Mouse (Mus musculus): Measurements from ENCODE around the gene 2010111I01Rik.
"Not testable (repeated sequence)": the region's sequence is repeated elsewhere in the genome, so short reads cannot be mapped to it uniquely, and the experiment has no call there.

2010111I01Rik gene

DNA sequence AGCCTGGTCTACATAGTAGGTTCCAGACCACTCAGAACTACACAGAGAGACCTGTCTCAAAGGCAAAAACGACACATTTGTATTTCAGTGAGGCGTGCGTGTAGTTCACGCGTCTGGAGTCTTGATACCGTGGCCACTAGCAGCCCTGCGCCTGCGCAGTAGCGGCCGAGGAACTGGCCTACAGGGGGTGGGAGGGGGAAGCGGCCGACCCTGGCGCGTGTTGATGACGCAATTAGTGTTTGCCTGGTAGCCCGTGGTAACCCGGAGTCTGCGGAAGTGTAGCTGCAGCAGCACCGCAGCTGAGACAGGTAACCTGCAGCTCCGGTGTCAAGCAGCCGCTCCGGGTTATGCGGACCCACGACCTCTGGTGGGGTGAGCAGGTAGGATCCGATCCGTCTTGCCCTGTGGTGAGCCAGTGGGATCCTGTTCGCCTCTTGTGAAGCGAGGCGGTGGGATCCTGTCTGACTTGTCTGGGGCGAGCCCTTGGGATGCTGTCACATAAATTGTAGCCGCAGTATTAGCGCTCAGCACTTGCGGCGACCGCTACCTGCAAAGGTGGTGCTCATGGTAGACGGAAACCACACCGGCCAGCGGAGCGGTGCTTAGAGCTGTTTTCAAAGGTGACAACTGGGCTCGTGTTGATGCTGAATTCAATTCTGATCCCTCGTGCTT lies at the start of gene 2010111I01Rik:
Gene 2010111I01Rik, plus strand, starts transcription at position 254 of the 672 bp plus-strand sequence.
- DNase-seq (ENCODE audit: low spot score) = peak; percentile 83

- DNase-seq (ENCODE audit: low spot score) = no peak
Measured at GRCm38 (mm10) chr13:62916675-62917074, 48.0 kb upstream of the 2010111I01Rik start.

- no peak for DNase-seq (ENCODE audit: low spot score)
Measured at GRCm38 (mm10) chr13:62917416-62918110, 47.1 kb upstream of the 2010111I01Rik start.

GRCm38 (mm10) chr13:62919647-62920341 lies 44.9 kb upstream of the 2010111I01Rik start:
- DNase-seq (ENCODE audit: low spot score) = no peak

- DNase-seq (ENCODE audit: low spot score) = no peak
Measured at GRCm38 (mm10) chr13:62922645-62923044, 42.0 kb upstream of the 2010111I01Rik start.

GRCm38 (mm10) chr13:62923182-62923581 lies 41.5 kb upstream of the 2010111I01Rik start:
- DNase-seq (ENCODE audit: low spot score) = no peak

DNA sequence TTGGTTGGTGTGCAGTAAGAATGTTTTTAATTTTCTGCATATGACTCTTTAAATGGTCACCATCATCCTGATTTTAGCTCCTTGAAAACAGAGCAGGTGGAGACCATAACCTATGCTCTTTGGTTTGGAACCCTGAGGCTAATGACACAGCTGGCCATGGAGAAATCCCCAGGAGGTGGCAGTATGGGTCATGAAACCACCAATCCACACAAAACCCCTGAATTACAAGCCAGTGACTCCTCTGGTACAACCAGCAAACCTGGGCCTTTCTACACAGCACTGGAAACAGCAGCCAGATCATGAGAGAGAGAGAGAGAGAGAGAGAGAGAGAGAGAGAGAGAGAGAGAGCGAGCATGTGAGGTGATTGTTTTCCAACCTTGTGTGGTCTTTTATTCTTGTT lies 38.2 kb upstream of the 2010111I01Rik start:
- DNase-seq (ENCODE audit: low spot score) = peak; percentile 20

- DNase-seq (ENCODE audit: low spot score) = no peak
Measured at GRCm38 (mm10) chr13:62927470-62927869, 37.2 kb upstream of the 2010111I01Rik start.

DNA sequence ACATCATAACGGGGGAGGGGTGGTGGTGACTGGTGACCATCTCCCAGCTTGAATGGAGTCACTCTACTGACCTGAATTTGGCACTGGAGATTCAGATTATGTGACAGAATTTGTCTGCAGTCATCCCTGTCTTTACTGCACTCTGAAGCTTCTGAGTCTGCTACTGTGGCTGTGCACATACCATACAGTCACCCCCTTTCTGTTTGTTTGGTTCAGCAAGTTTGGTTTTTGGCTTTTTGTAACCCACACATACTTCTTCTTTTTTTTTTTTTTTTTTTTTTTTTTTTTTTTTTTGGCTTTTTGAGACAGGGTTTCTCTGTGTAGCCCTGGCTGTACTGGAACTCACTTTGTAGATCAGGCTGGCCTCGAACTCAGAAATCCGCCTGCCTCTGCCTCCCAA lies 35.5 kb upstream of the 2010111I01Rik start:
- DNase-seq (ENCODE audit: low spot score) = not testable (repeated sequence)

GRCm38 (mm10) chr13:62929766-62930389 lies 34.8 kb upstream of the 2010111I01Rik start:
- no peak for DNase-seq (ENCODE audit: low spot score)

GRCm38 (mm10) chr13:62932452-62932851 lies 32.2 kb upstream of the 2010111I01Rik start:
- DNase-seq (ENCODE audit: low spot score) = no peak

GRCm38 (mm10) chr13:62939371-62939770 lies 25.3 kb upstream of the 2010111I01Rik start:
- DNase-seq (ENCODE audit: low spot score) = no peak

DNA sequence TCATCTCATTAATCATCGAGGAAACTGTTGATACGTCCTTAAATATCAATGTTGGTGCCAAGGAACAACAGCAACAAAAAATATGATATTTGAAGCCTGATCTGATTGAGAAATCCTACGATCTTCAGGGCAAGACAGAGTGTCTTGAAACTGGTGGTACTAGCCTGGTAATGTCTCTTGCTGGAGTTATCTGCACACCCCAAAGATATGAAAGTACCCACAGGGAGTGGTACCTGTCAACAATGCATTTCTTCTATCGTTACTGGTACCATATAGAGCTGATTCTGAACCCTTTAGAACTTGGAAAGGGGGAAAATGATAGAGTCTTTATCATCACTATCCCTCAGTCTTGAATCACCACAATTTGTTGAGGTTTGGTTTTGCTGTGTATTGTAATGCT lies 24.9 kb upstream of the 2010111I01Rik start:
- DNase-seq (ENCODE audit: low spot score) = no peak

GRCm38 (mm10) chr13:62940721-62941120 lies 24.0 kb upstream of the 2010111I01Rik start:
- peak; percentile 29 for DNase-seq (ENCODE audit: low spot score)

GRCm38 (mm10) chr13:62941341-62942005 lies 23.2 kb upstream of the 2010111I01Rik start:
- no peak for DNase-seq (ENCODE audit: low spot score)

DNA sequence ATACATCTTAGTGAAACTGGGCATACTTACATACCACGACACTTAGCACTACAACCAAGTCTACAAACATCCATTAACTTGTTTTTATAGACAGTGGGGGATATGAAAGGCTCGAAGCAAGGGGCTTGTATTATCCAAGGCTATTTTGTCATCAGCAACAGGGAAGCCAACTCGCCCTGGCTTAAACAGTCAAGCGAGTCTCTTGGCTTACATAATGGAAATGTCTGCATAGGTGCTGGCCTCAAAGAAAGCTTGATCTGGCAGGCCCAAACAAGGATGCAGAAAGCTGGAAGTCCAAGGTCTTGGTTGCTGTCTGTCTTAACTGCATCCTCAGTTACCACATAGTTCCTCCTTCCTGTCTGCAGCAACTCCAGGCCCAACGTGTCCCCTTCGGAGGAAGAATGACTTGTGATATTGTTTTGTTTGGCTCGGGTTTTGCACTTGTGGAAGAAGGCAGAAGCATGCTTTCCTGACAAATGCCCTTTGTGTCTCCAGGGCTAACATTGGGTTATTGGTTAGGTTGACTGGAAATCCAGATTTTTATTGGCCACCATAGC lies 21.3 kb upstream of the 2010111I01Rik start:
- DNase-seq (ENCODE audit: low spot score) = no peak

GRCm38 (mm10) chr13:62944109-62944508 lies 20.6 kb upstream of the 2010111I01Rik start:
- DNase-seq (ENCODE audit: low spot score) = no peak

DNA sequence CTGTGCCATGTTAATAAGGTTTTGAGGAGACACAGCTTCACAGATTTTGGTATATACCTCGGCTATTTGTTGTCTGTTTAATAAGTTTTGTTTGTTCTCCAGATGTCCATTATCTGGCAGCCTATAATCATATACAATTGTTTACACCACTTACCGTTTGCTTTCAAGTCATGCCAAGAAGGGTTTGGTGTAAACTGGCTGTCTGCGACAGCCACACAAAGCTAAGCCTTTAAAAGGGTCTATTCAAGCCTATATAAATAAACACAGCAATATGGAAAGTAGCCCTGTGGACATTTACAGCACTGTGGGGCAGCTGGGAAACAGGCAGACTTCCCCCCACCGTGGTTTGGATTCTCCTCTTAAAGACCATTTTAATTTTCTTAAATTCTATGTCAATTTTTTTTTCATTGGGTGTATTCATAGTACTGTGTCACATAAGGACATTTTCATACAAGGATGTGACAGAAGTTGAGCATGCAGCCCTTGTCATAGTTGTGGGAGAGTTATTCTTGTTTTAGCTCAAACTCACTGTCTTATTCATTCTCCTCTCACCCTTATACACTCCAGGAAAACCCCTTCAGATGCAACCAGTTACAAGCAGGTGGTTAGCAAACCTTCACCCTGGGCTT lies 15.0 kb upstream of the 2010111I01Rik start:
- no peak for DNase-seq (ENCODE audit: low spot score)

GRCm38 (mm10) chr13:62951606-62952005 lies 13.1 kb upstream of the 2010111I01Rik start:
- DNase-seq (ENCODE audit: low spot score) = no peak

DNA sequence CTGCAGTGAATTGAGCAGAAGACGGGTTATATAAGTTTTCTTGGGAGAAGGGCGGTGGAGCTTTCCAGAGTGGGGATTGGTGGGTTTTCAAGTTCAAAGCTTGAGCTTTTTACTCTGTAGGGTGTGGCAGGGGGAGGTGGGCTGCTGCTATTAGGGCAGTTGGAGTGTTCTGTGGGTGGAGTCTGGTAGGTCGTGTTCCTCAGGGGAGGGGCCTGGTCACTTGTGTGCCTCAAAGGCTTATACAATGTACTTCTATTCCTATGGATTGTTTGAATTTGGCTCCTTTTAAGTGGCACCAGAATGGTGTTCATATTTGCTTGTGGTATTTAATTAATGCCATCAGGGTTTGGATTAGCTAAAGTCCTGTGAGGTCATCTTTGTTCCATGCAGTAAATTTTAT lies 12.6 kb upstream of the 2010111I01Rik start:
- no peak for DNase-seq (ENCODE audit: low spot score)

GRCm38 (mm10) chr13:62952624-62953023 lies 12.1 kb upstream of the 2010111I01Rik start:
- DNase-seq (ENCODE audit: low spot score) = no peak
